Mouse (Mus musculus) neural tube, embryonic 15.5 days (tissue): ENCODE data around the gene Bcl2a1b. TPM values are rescaled to one million over a fixed set of nuclear protein-coding genes. Genes with fewer than 3 reads are reported as not detected.
"Not testable (repeated sequence)": the region's sequence is repeated elsewhere in the genome, so short reads cannot be mapped to it uniquely, and the experiment has no call there.

ENCODE experiments used
- ATAC-seq: fragments of 200-750 bp; cut with Nextera tagmentation; 2 replicates; pipeline ENCODE4 v1.8.0; 2017; ENCODE audit warnings: mild to moderate bottlenecking, moderate TSS enrichment, moderate library complexity; ENCODE audit not compliant: low FRiP score
- H3K27ac ChIP-seq: fragments of 300-500 bp; sonication (generic); replicated peaks from 2 replicates; pipeline ENCODE4 v1.5.1; 2015; ENCODE audit warnings: mild to moderate bottlenecking, inconsistent platforms
- H3K27me3 ChIP-seq: fragments of 300-500 bp; sonication (generic); replicated peaks from 2 replicates; pipeline ENCODE4 v1.6.1; 2015; ENCODE audit warnings: inconsistent platforms
- H3K36me3 ChIP-seq: fragments of 300-500 bp; sonication (generic); 2 replicates; pipeline ENCODE4 v1.6.1; 2015; ENCODE audit warnings: inconsistent platforms
- H3K4me1 ChIP-seq: fragments of 300-500 bp; sonication (generic); 2 replicates; pipeline ENCODE4 v1.6.1; 2015; ENCODE audit warnings: inconsistent platforms
- H3K4me2 ChIP-seq: fragments of 300-500 bp; sonication (generic); 2 replicates; pipeline ENCODE4 v1.6.1; 2015; ENCODE audit warnings: inconsistent platforms, mild to moderate bottlenecking, moderate library complexity
- H3K4me3 ChIP-seq: fragments of 300-500 bp; sonication (generic); replicated peaks from 2 replicates; pipeline ENCODE4 v1.5.1; 2015; ENCODE audit warnings: mild to moderate bottlenecking, inconsistent platforms
- H3K9ac ChIP-seq: fragments of 300-500 bp; sonication (generic); replicated peaks from 2 replicates; pipeline ENCODE4 v1.6.1; 2015; ENCODE audit warnings: mild to moderate bottlenecking, inconsistent platforms
- H3K9me3 ChIP-seq: fragments of 300-500 bp; sonication (generic); replicated peaks from 2 replicates; pipeline ENCODE4 v1.6.1; 2016; ENCODE audit warnings: inconsistent platforms
- WGBS: fragments of 180-500 bp; shearing (Covaris S2); methylation state at CpG from one replicate; pipeline ENCODE4 v1.1.7; 2015; ENCODE audit warnings: mixed read lengths; 5-methylcytosine and 5-hydroxymethylcytosine counted together
- polyA plus RNA-seq: library from polyadenylated mRNA; unstranded; fragments of >200 nt; fragmentation: Nextera tagmentation; extraction: Ambion mirVana; gene quantifications from 2 replicates; pipeline ENCODE4 v1.2.1, GENCODE M21; 2015

Bcl2a1b gene
- polyA plus RNA-seq, 1 experiment from 2014 or later = 1.9 TPM

DNA sequence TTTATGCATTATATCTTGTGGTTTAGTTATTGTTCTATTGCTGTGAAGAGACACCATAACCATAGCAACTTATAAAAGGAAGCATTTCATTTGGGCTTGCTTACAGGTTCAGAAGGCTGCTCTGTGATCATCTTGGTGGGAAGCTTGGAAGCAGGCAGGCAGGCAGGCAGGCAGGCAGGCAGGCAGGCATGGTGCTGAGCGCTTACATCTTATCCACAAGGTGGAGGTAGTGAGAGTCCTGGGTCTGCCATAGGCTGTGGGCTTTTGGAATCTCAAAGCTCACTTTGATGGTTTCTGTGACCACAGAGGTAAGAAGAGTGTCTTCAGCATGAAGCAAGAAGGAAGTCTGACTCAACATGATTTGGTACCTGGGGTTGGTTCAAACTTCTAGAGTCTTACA lies 13.4 kb downstream of the Bcl2a1b start:
- not testable (repeated sequence) for H3K4me2 ChIP-seq, H3K9ac ChIP-seq, H3K27me3 ChIP-seq, ATAC-seq, H3K4me1 ChIP-seq, H3K27ac ChIP-seq, H3K4me3 ChIP-seq, H3K36me3 ChIP-seq, H3K9me3 ChIP-seq
- WGBS = 46% methylated on average over 1 of the region's 1 CpGs

DNA sequence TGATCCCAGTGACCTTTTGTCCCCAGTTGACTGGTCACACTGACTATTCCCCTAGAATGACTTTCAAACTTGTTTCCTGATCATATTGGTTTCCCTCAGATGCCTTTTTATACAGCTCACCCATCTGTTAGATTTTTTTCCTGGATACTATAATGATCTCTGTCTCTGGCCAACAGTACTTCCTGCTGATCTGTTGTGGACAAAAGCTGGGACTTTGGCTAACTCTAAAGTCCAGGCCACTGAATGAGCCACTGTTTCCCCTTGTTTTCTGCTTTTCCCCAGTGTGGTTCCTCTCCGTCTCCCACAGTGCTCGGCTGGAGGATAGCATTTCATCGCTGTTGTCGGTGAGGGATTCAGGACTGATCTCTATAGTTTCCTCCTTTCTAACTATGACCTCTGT lies 19.2 kb downstream of the Bcl2a1b start:
- H3K9ac ChIP-seq, H3K4me3 ChIP-seq, H3K27me3 ChIP-seq, H3K9me3 ChIP-seq, H3K4me2 ChIP-seq, H3K27ac ChIP-seq, H3K4me1 ChIP-seq, H3K36me3 ChIP-seq, ATAC-seq: not testable (repeated sequence)
- 91% methylated on average over 4 of the region's 4 CpGs for WGBS

DNA sequence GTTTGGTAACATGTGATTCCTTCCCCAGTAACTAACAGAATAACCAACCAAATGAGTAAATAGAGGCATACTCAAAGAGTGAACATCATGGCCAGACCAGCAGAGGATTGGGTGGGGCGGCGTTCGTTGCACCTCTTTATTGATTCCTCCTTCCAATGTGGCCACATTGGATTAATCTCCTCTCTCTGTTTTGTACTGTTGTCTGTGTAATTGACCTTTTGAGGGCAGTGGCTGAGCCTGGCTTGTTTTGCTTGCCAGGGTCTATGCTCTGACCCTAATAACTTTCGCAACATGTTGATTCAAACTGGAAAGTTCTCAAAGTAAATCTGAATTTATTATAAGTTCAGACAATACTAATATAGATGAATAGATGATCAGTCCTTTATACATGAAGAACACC lies 20.7 kb downstream of the Bcl2a1b start:
- 96% methylated on average over 3 of the region's 4 CpGs for WGBS
- not testable (repeated sequence) for ATAC-seq, H3K4me1 ChIP-seq, H3K27ac ChIP-seq, H3K36me3 ChIP-seq, H3K27me3 ChIP-seq, H3K9ac ChIP-seq, H3K4me2 ChIP-seq, H3K4me3 ChIP-seq, H3K9me3 ChIP-seq

DNA sequence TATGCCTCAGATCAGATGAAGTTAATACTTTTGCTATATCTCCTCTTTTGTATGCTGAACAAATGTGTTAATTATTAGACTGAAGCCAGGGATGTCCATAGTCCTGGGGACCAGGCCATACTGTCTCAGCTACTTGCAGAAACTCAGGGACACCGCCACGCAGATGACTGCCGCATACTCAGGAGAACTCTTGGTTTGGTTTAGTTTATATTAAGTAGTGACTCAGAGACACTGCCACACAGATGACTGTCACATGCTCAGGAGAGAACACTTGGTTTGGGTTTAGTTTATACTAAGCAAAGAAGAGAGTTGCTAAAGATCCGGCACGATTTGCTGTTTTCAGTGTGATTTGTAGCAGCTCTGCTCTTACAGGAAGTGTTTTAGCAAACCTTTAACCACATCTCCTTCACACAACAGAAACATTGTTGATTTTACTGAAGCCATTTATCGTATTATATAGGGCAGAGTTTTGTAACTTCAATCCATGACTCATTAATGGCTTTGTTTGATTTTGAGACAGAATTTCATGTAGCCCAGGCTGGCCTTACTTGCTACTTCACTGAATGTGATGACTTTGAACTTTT lies 21.8 kb downstream of the Bcl2a1b start:
- ATAC-seq, H3K4me2 ChIP-seq, H3K9me3 ChIP-seq, H3K4me3 ChIP-seq, H3K9ac ChIP-seq, H3K4me1 ChIP-seq, H3K27ac ChIP-seq, H3K36me3 ChIP-seq, H3K27me3 ChIP-seq: not testable (repeated sequence)
- WGBS = 93% methylated on average over 6 of the region's 6 CpGs

DNA sequence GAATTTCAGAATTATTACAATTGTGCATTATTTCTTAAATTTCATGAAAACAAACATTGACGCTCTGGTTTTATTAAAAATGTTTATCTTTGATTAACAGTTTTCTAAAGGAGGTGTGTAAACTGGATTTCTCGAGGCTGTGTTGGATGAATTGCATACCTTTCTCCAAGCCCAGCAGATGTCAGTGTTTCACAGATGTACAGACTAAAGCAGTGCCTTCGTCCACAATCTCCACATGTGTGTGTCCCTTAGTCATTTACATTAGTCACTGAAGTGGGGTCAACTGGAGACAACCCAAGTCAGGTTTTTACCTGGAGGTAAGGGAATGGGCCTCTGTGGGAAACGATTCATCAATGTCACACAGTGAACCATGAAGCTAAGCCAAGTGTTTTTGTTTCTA lies 27.1 kb downstream of the Bcl2a1b start:
- no peak overlapping the region for H3K27ac ChIP-seq
- ATAC-seq = peak; percentile 83
- no peak overlapping the region for H3K4me3 ChIP-seq
- no peak overlapping the region for H3K4me2 ChIP-seq
- no peaks in the 10 kb centered on the region for H3K4me1 ChIP-seq
- no peak overlapping the region for H3K9ac ChIP-seq
- H3K36me3 ChIP-seq = no peaks in the 10 kb centered on the region
- 50% methylated on average over 4 of the region's 4 CpGs for WGBS
- H3K9me3 ChIP-seq = no peaks in the 10 kb centered on the region
- no peaks in the 10 kb centered on the region for H3K27me3 ChIP-seq

DNA sequence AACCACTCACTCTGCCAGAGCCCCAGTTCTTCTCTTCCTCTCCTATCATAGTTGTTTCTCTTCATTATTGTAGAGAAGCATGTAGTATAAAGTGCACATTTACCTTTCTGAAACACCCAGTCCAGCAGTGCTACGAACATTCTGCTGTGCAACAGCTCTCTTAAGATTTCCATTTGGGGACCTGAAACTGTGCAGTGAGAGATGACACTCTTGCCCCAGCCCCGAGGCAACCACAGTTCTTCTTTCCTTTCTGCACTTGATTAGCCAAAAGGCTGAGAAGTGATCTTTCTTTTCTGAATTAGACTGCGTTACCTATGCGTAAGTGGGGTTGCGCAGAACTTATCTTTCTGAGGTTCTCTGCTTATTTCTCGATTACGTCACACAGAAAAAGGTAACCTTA lies 29.1 kb downstream of the Bcl2a1b start:
- Histone ChIP-seq H3K36me3 (no peaks in the 10 kb centered on the region), H3K4me3 (no peak overlapping the region), H3K4me2 (no peak overlapping the region), H3K4me1 (no peaks in the 10 kb centered on the region), H3K9me3 (no peaks in the 10 kb centered on the region), H3K27ac (no peak overlapping the region), H3K27me3 (no peaks in the 10 kb centered on the region), H3K9ac (no peak overlapping the region)
- ATAC-seq = no peak
- WGBS = 93% methylated on average over 7 of the region's 7 CpGs

DNA sequence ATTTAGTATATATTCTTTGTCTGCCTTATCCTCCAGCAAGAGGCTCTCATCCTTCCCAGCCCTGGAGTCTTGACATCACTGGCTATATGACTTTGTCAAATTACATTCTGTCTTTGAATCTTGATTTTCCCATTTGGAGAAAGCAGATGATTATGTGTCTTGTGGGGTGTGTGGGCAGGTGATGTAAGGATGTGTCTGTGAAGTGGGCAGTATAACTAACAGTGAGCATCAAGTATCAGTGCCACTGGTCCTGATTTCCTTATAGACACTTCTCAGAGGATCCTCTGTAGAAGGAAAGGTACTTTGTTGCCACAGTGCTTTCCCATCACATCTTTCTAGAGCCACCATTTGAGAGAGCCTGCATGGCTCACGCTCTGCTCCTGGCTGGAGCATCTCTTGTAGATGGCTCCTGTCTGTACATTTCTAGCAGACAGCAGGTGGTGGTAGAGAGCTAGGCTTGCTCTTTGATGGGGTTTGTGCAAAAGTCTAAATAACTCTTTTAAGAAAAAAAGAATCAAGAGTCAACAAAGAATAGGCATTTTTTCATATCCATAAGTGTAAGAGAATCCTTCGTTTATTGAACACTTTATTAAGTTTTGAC lies 32.0 kb downstream of the Bcl2a1b start:
- not testable (repeated sequence) for H3K27me3 ChIP-seq, H3K9me3 ChIP-seq, H3K36me3 ChIP-seq, H3K9ac ChIP-seq, H3K4me2 ChIP-seq, H3K4me3 ChIP-seq, H3K27ac ChIP-seq, H3K4me1 ChIP-seq
- peak; percentile 87 for ATAC-seq
- 60% methylated on average over 2 of the region's 2 CpGs for WGBS

DNA sequence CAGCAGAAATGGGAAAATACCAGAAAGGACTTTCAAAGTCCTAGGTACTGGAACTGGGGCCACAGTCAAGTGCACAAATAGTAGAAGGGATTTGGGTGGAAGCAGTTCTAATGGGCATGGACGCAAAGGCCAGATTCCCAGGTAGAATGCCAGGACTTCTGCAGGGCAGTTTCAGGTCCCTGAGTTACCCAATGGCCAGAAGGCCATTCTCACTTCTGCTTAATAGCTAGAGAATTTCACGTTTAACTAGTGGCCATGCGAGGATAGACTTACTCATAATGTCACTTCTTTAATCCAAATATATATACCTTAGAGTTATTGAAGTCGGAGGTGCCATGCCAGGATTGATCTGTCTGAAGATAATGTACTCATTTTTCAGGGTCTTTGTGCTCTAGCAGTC lies 38.1 kb downstream of the Bcl2a1b start:
- not testable (repeated sequence) for H3K27ac ChIP-seq, H3K9ac ChIP-seq, H3K4me1 ChIP-seq, H3K4me3 ChIP-seq, H3K4me2 ChIP-seq, ATAC-seq, H3K27me3 ChIP-seq, H3K9me3 ChIP-seq, H3K36me3 ChIP-seq
- 86% methylated on average over 4 of the region's 4 CpGs for WGBS

DNA sequence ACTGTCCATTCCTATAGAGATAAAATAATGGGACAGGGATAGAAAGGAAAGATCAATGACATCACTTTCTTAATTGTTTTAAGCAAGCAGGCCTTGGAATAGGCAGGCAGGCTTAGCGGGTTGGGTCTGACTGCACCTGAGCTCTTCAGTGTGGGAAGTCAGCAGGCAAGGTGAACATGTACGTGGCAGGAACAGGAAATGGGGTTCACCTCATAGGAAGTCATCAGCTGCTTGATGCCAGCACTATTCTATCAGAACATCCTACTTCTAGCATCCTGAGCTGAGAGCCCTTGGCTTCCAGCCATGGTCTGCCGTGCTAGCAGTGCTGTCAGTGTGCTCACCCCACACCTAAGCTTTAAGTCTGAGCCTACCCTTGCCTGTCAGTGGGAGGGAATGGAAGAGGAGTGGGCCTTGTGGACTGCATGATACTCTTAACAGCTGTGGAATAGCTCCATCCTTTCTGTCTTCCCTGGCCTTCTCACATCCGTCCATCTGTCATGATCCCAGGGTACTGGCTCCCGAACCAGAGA lies 40.0 kb downstream of the Bcl2a1b start:
- not testable (repeated sequence) for H3K4me2 ChIP-seq, H3K4me1 ChIP-seq, H3K4me3 ChIP-seq, H3K9me3 ChIP-seq, H3K27me3 ChIP-seq, H3K36me3 ChIP-seq, H3K9ac ChIP-seq, ATAC-seq, H3K27ac ChIP-seq
- 82% methylated on average over 4 of the region's 5 CpGs for WGBS

DNA sequence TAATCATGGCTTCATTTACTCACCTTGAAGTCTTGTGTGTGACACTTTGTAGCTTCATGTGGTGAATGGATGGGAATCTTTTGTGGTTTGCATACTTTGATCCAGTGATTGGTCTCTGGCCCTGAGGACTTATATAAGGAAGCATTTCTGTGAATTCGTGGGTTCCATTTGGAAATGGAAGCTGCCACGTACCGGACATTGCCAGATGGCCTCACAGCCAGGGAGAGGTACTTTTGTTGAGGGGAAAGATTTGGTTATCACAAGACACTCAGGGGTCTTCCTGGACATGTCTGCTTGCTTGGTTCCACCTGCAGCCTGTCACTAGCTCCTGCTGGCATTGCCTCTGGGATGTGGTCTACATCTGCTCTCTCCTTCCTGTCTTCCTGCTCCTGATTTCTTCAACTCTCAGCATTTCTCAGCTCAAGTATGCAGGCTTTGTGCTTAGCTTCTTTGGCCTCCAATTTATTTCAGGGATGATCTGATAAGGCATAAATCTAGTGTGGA lies 41.6 kb downstream of the Bcl2a1b start:
- not testable (repeated sequence) for H3K36me3 ChIP-seq, H3K4me2 ChIP-seq, H3K9me3 ChIP-seq, ATAC-seq, H3K27ac ChIP-seq, H3K4me3 ChIP-seq, H3K27me3 ChIP-seq, H3K9ac ChIP-seq, H3K4me1 ChIP-seq
- 85% methylated on average over 3 of the region's 3 CpGs for WGBS

GRCm38 (mm10) chr9:89253400-89253799 lies 54.4 kb downstream of the Bcl2a1b start:
- H3K4me3 ChIP-seq = no peak overlapping the region
- H3K4me1 ChIP-seq = no peaks in the 10 kb centered on the region
- H3K36me3 ChIP-seq = no peaks in the 10 kb centered on the region
- no peak overlapping the region for H3K4me2 ChIP-seq
- no peak overlapping the region for H3K27ac ChIP-seq
- 90% methylated on average over 2 of the region's 2 CpGs for WGBS
- H3K9ac ChIP-seq = no peak overlapping the region
- no peaks in the 10 kb centered on the region for H3K9me3 ChIP-seq
- ATAC-seq = no peak
- no peaks in the 10 kb centered on the region for H3K27me3 ChIP-seq

DNA sequence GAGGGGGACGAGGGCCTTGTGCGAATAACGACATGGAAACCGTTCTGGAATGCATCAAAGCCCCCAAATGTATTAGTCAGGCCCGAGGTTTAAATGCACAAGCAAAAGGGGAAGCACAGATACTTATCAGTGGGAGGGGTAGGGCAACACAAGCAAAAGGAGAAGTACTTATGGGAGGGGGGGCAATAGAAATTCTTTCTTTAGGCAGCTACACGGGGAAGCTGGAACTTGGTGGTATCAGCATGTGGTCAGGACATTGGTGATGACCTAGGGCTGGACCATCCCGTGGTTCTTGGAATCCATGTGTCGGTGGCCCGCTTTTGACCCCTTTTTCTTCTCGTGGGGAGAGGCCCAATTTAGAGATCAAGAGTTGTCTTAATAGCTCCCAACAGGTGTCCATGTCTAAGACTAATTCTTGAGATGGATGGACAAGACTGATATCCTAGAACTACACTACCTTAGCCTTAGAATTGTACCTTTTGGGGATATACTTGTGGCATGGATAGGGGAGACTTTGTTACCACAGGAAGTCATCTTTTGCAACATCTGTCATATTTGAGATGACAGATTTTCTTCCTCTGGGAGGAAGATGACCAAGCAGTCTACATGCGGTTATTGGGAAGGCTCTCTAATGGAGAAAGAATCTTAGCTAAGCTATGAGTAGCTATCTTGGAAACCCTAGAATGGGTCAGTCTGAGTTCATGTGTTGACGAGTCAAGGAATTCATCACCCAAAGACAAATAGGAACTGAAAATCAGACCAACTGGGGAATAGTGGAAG lies 57.7 kb downstream of the Bcl2a1b start:
- ATAC-seq = no peak
- Histone ChIP-seq H3K27ac (no peak overlapping the region), H3K4me2 (no peak overlapping the region), H3K9ac (no peak overlapping the region), H3K36me3 (no peaks in the 10 kb centered on the region), H3K27me3 (no peaks in the 10 kb centered on the region), H3K4me1 (no peaks in the 10 kb centered on the region), H3K4me3 (no peak overlapping the region), H3K9me3 (no peaks in the 10 kb centered on the region)
- WGBS = 88% methylated on average over 12 of the region's 12 CpGs
